Mouse (Mus musculus) liver, adult 2 months (tissue): Measurements from ENCODE around the gene Tlcd2. TPM values are rescaled to one million over a fixed set of nuclear protein-coding genes. Genes with fewer than 3 reads are reported as not detected.

Experiments used
- DNase-seq: peaks from one replicate; pipeline ENCODE4 v3.0.0-alpha.2; 2011; ENCODE audit warnings: low read depth, low spot score; ENCODE audit errors: extremely low read depth
- H3K27ac ChIP-seq: fragments of 200-500 bp; replicated peaks from 2 replicates; pipeline ENCODE4 v1.5.1; 2012; ENCODE audit warnings: low read depth, mild to moderate bottlenecking, control low read depth, inconsistent platforms, low read length; ENCODE audit not compliant: insufficient read depth
- H3K27me3 ChIP-seq: fragments of 200-500 bp; 2 replicates; pipeline ENCODE4 v1.6.1; 2012; ENCODE audit warnings: mild to moderate bottlenecking, moderate library complexity, low read length, inconsistent platforms; ENCODE audit not compliant: control insufficient read depth, insufficient read depth
- H3K36me3 ChIP-seq: fragments of 200-500 bp; 2 replicates; pipeline ENCODE4 v1.6.1; 2012; ENCODE audit warnings: low read length, inconsistent platforms; ENCODE audit not compliant: control insufficient read depth, insufficient read depth
- H3K4me1 ChIP-seq: fragments of 200-500 bp; 2 replicates; pipeline ENCODE4 v1.6.1; 2011; ENCODE audit warnings: low read length; ENCODE audit not compliant: control insufficient read depth, insufficient read depth
- H3K4me3 ChIP-seq: fragments of 200-500 bp; 2 replicates; pipeline ENCODE4 v1.5.1; 2011; ENCODE audit warnings: low read depth, mild to moderate bottlenecking, control low read depth, low read length, moderate library complexity; ENCODE audit not compliant: insufficient read depth
- H3K79me2 ChIP-seq: fragments of 200-500 bp; 2 replicates; pipeline ENCODE4 v1.6.1; 2012; ENCODE audit warnings: inconsistent platforms, mild to moderate bottlenecking, low read length, moderate library complexity; ENCODE audit not compliant: control insufficient read depth, insufficient read depth
- H3K9ac ChIP-seq: fragments of 200-500 bp; 2 replicates; pipeline ENCODE4 v1.6.1; 2012; ENCODE audit warnings: low read depth, mild to moderate bottlenecking, control low read depth, inconsistent platforms, low read length
- CTCF ChIP-seq: fragments of 200-500 bp; IDR thresholded peaks from 2 replicates; pipeline ENCODE4 v1.5.1; 2011; ENCODE audit warnings: low read depth, low read length, control low read depth
- POLR2A ChIP-seq: fragments of 200-500 bp; IDR thresholded peaks from 2 replicates; pipeline ENCODE4 v1.6.1; 2011; ENCODE audit warnings: low read length, control low read depth; ENCODE audit not compliant: insufficient read depth; ENCODE audit errors: extremely low read depth
- WGBS: fragments of 180-500 bp; shearing (Covaris S2); methylation state at CpG from one replicate; pipeline ENCODE4 v1.1.7; 2018; 5-methylcytosine and 5-hydroxymethylcytosine counted together
- polyA plus RNA-seq: library from polyadenylated mRNA; depleted of rRNA; stranded (reverse); fragments of >200 nt; gene quantifications from 2 replicates; pipeline ENCODE4 v1.2.3, GENCODE M21; 2012
- total RNA-seq: library from RNA; depleted of rRNA; stranded (reverse); fragments of >200 nt; gene quantifications from 2 replicates; pipeline ENCODE4 v1.2.3, GENCODE M21; 2014

Gene Tlcd2
- total and polyA plus RNA-seq, 2 experiments: 237 to 238 TPM

DNA sequence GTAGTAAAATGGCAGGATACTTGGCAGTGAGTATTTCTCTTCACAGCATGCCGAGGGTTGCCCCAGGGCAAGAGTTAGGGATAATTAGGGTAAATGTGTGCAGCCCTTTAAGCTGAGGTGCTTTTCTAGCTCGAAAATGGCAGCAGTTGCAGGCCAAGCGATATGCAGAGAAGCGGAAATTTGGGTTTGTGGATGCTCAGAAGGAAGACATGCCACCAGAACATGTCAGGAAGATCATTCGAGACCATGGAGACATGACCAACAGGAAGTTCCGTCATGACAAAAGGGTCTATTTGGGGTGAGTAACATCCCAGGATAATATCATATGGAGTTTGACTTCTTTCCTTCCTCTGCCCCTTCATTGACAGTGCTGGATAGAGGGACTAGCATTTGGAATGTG is 26.0 kb downstream of the Tlcd2 start:
- peak overlapping the region; percentile 46 for H3K27ac ChIP-seq
- 11% methylated on average over 6 of the region's 6 CpGs for WGBS
- H3K4me1 ChIP-seq: peaks cover 6% of the 10 kb centered on the region
- H3K9ac ChIP-seq: peak overlapping the region; percentile 88
- H3K79me2 ChIP-seq: peaks cover 11% of the 10 kb centered on the region; the same call in 1 of the 2 replicates
- no peaks in the 10 kb centered on the region for H3K27me3 ChIP-seq
- H3K36me3 ChIP-seq: peaks cover 33% of the 10 kb centered on the region
- TF ChIP-seq POLR2A (no peak), CTCF (no peak)
- no peak for DNase-seq
- H3K4me3 ChIP-seq: peak overlapping the region; percentile 85

DNA sequence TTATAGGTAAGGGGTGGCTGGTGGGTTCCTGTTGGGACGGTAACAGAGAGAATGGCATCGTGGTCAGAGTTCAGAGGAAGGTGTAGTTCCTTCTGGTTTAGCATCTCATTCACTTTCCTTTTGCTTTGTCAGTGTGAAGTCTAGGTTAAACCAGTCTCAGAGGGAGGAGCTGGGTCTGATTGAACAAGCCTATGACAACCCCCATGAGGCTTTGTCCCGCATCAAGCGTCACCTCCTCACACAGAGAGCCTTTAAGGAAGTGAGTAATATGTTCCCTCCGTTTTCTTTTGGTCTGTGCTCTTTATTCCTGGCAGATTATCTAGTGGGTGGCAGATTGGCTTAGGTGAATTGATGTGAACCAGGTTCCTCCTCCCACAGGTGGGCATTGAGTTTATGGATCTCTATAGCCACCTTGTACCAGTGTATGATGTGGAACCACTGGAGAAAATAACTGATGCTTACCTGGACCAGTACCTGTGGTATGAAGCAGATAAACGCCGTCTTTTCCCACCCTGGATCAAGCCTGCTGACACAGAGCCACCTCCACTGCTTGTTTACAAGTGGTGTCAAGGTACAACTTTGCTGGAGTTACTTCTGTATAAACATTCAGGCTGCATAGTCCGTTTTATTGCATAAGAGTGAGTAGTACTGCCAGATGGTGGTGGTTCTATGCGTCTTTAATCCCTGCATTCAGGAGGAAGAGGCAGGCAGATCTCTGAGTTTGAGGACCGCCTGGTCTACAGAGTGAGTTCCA is 33.0 kb downstream of the Tlcd2 start:
- Histone ChIP-seq H3K36me3 (peaks cover 70% of the 10 kb centered on the region), H3K4me3 (no peak overlapping the region), H3K27me3 (no peaks in the 10 kb centered on the region), H3K79me2 (no peaks in the 10 kb centered on the region), H3K4me1 (peaks cover 42% of the 10 kb centered on the region), H3K9ac (peak overlapping the region; percentile 21), H3K27ac (peak overlapping the region; percentile 92)
- TF ChIP-seq CTCF: no peak
- no peak for TF ChIP-seq POLR2A
- DNase-seq: peak; percentile 95
- WGBS: 25% methylated on average over 10 of the region's 10 CpGs

DNA sequence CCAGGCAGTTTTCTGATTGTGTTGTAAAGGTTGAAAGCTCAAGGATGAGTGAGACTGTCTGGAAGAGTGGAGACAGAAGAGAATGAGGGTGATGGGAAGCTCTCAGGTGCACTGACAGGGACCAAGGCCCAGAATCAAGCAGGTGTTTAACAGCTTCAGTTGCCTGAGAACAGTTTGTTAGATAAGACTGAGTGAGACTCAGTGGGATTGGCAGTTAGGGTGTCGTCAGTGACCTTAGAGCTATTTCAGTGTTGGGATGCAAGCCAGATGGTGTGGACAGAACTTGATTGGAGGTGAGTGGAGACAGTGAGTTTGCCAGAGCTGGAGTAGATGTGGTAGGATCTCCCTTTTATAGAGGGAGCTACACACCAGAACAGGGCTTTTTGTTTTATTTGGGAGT is 36.6 kb downstream of the Tlcd2 start:
- H3K4me1 ChIP-seq: peaks cover 40% of the 10 kb centered on the region
- DNase-seq: peak; percentile 95
- WGBS: 6% methylated on average over 1 of the region's 1 CpGs
- no peak overlapping the region for H3K9ac ChIP-seq
- no peaks in the 10 kb centered on the region for H3K79me2 ChIP-seq
- H3K27me3 ChIP-seq: no peaks in the 10 kb centered on the region
- H3K36me3 ChIP-seq: peaks cover 72% of the 10 kb centered on the region
- TF ChIP-seq POLR2A (no peak), CTCF (no peak)
- no peak overlapping the region for H3K4me3 ChIP-seq
- H3K27ac ChIP-seq: peak overlapping the region; percentile 67

GRCm38 (mm10) chr11:75508162-75508561 is 46.6 kb downstream of the Tlcd2 start:
- 95% methylated on average over 4 of the region's 4 CpGs for WGBS
- TF ChIP-seq CTCF (no peak), POLR2A (no peak)
- H3K27ac ChIP-seq: no peak overlapping the region
- no peak overlapping the region for H3K9ac ChIP-seq
- peaks cover 46% of the 10 kb centered on the region for H3K36me3 ChIP-seq
- no peaks in the 10 kb centered on the region for H3K79me2 ChIP-seq
- no peaks in the 10 kb centered on the region for H3K27me3 ChIP-seq
- DNase-seq: no peak
- H3K4me3 ChIP-seq: no peak overlapping the region
- peaks cover 13% of the 10 kb centered on the region for H3K4me1 ChIP-seq

- WGBS: 67% methylated on average over 8 of the region's 8 CpGs
- Histone ChIP-seq H3K4me1 (peaks cover 13% of the 10 kb centered on the region), H3K36me3 (peaks cover 40% of the 10 kb centered on the region), H3K9ac (no peak overlapping the region), H3K79me2 (no peaks in the 10 kb centered on the region), H3K4me3 (no peak overlapping the region), H3K27ac (peak overlapping the region; percentile 81), H3K27me3 (no peaks in the 10 kb centered on the region)
- no peak for DNase-seq
- TF ChIP-seq POLR2A (no peak), CTCF (no peak)
Measured at GRCm38 (mm10) chr11:75508904-75509303, 47.4 kb downstream of the Tlcd2 start.
